Mouse (Mus musculus): ENCODE data around the gene Entr1. TPM values are rescaled to one million over a fixed set of nuclear protein-coding genes. Genes with fewer than 3 reads are reported as not detected.
A peak's percentile ranks its signal among the peaks of the same experiment; 100 is the strongest.

Gene Entr1
- polyA plus RNA-seq, 1 experiment from 2014 or later: 137 TPM

- Histone ChIP-seq H3K4me1 (replicated peaks; ENCODE audit: control insufficient read depth, insufficient read depth, low read length) (peaks cover 4% of the 10 kb centered on the region; the same call in 1 of the 2 replicates), H3K27ac (ENCODE audit: low read depth, low read length) (0 out of 2 replicates have a peak within 1 kb of the TSS, but pooled peaks have one; percentile 25), H3K4me2 (ENCODE audit: low read depth, low read length, severe bottlenecking) (peak within 1 kb of the TSS; percentile 93), H3K9ac (ENCODE audit: low read length) (peak within 1 kb of the TSS; percentile 75), H3K36me3 (ENCODE audit: control insufficient read depth, insufficient read depth, low read length) (peaks cover 12% of the 10 kb centered on the region; the same call in 1 of the 2 replicates), H3K4me3 (ENCODE audit: low read depth, low read length) (peak within 1 kb of the TSS; percentile 82), H3K27me3 (ENCODE audit: control insufficient read depth, insufficient read depth, low read length) (no peaks in the 10 kb centered on the region), H3K9me3 (ENCODE audit: control insufficient read depth, low read length) (no peaks in the 10 kb centered on the region)
- peak; percentile 96 for ATAC-seq (replicated peaks; ENCODE audit: low FRiP score)
- peak; percentile 93 for DNase-seq (ENCODE audit: low spot score)
- WGBS: under 1% methylated on average over 38 of the region's 38 CpGs
These were observed 8.9 kb downstream of the Entr1 start, which contains the start of gene Snapc4 for GRCm38 (mm10) chr2:26380131-26380771. Gene Snapc4 (minus strand): TSS chr2:26380653.

GRCm38 (mm10) chr2:26372396-26372795, 16.7 kb downstream of the Entr1 start:
- peaks cover 11% of the 10 kb centered on the region; the same call in 1 of the 2 replicates for H3K36me3 ChIP-seq (ENCODE audit: control insufficient read depth, insufficient read depth, low read length)
- 95% methylated on average over 8 of the region's 8 CpGs for WGBS
- no peaks in the 10 kb centered on the region for H3K27me3 ChIP-seq (ENCODE audit: control insufficient read depth, insufficient read depth, low read length)
- H3K4me2 ChIP-seq (ENCODE audit: low read depth, low read length, severe bottlenecking): no peak overlapping the region
- H3K4me3 ChIP-seq (ENCODE audit: low read depth, low read length): no peak overlapping the region
- DNase-seq (ENCODE audit: low spot score) (no peak), ATAC-seq (replicated peaks; ENCODE audit: low FRiP score) (no peak)
- no peaks in the 10 kb centered on the region for H3K4me1 ChIP-seq (replicated peaks; ENCODE audit: control insufficient read depth, insufficient read depth, low read length)
- no peaks in the 10 kb centered on the region for H3K9me3 ChIP-seq (ENCODE audit: control insufficient read depth, low read length)
- H3K27ac ChIP-seq (ENCODE audit: low read depth, low read length): no peak overlapping the region
- H3K9ac ChIP-seq (ENCODE audit: low read length): no peak overlapping the region

DNA sequence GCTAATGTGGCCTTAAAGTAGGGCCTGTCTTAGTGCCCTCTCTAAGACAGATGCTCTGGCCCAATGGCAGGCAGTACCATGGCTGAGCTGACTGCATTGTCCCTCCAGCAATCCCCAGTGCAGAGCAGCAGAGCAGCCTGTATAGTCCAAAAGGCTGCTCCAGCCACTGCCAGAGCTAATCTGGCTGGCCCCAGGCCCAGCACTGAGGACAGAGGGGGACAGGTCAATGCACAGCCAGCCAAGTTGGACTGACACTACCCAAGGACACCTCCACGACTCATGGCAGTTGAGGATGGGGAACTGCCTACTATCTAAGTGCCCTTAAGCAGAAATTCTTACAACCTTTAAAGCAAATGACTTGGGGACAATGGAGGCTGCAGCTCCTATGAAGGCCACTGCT, 20.5 kb downstream of the Entr1 start:
- H3K4me1 ChIP-seq (replicated peaks; ENCODE audit: control insufficient read depth, insufficient read depth, low read length): no peaks in the 10 kb centered on the region
- no peaks in the 10 kb centered on the region for H3K27me3 ChIP-seq (ENCODE audit: control insufficient read depth, insufficient read depth, low read length)
- whole genome bisulfite sequencing: 77% methylated on average over 1 of the region's 1 CpGs
- ATAC-seq (replicated peaks; ENCODE audit: low FRiP score): no peak
- no peak overlapping the region for H3K4me3 ChIP-seq (ENCODE audit: low read depth, low read length)
- H3K36me3 ChIP-seq (ENCODE audit: control insufficient read depth, insufficient read depth, low read length): peaks cover 11% of the 10 kb centered on the region
- DNase-seq (ENCODE audit: low spot score): no peak
- H3K27ac ChIP-seq (ENCODE audit: low read depth, low read length): no peak overlapping the region
- no peak overlapping the region for H3K9ac ChIP-seq (ENCODE audit: low read length)
- H3K4me2 ChIP-seq (ENCODE audit: low read depth, low read length, severe bottlenecking): no peak overlapping the region
- H3K9me3 ChIP-seq (ENCODE audit: control insufficient read depth, low read length): no peaks in the 10 kb centered on the region

DNA sequence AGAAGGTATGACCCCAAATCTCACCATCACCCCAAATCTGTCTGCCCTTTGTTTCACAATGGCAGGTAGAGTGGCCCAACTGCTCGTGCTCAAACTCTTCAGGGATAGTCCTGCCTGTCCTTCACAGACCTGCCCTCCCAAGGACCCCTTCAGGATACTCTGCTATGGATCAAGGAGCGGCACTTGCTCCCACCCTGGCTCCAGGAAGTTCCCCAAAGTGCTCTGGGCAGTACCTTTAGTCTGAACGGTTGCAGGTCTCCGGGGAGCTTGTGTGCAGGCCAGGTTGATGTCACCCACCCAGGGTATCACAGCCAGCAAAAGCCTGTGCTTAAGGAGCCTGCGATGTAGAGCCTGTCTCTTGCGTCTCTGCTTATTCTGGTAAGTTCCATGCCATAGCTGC, 21.2 kb downstream of the Entr1 start:
- Histone ChIP-seq H3K4me3 (ENCODE audit: low read depth, low read length) (no peak overlapping the region), H3K27me3 (ENCODE audit: control insufficient read depth, insufficient read depth, low read length) (no peaks in the 10 kb centered on the region), H3K9me3 (ENCODE audit: control insufficient read depth, low read length) (no peaks in the 10 kb centered on the region), H3K27ac (ENCODE audit: low read depth, low read length) (no peak overlapping the region), H3K4me2 (ENCODE audit: low read depth, low read length, severe bottlenecking) (no peak overlapping the region), H3K4me1 (replicated peaks; ENCODE audit: control insufficient read depth, insufficient read depth, low read length) (no peaks in the 10 kb centered on the region), H3K36me3 (ENCODE audit: control insufficient read depth, insufficient read depth, low read length) (peaks cover 11% of the 10 kb centered on the region), H3K9ac (ENCODE audit: low read length) (no peak overlapping the region)
- DNase-seq (ENCODE audit: low spot score) (no peak), ATAC-seq (replicated peaks; ENCODE audit: low FRiP score) (no peak)
- 93% methylated on average over 6 of the region's 6 CpGs for WGBS

DNA sequence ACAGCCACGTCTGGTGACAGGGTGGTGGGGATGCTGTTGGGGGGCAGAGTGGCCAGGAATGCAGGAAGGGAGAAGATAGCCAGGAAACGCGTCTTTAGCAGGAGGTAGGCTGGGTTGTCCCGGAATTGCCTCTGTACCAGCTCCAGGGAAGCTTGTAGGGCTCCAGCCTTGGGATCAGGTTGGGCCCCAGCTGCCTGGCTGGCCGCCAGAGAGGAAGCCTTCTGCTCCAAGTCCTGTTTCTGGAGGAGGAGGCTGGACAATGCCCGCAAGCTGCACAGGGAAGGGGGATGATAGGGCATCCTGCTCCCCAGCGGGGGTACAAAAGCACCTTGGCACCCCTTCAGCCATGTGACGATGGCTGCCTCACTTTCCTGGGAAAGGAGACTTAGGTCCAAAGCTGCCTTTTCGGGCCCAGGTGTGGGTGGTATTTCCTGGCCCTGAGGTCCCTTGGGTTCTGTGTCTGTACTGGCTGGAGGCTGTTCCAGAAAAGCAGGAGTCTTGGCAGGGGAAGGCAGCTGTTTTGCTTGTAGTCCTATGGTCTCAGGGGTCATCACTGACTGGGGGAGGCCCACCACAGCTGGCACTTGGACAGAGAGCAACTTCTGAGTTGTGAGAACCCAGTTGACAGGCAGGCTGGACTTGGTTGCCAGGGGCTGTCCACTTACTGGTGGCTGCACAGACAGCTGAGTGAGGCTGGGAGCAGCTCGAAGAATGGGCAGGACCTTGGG, 24.2 kb downstream of the Entr1 start:
- H3K27ac ChIP-seq (ENCODE audit: low read depth, low read length): no peak overlapping the region
- ATAC-seq (replicated peaks; ENCODE audit: low FRiP score) (no peak), DNase-seq (ENCODE audit: low spot score) (no peak)
- H3K9ac ChIP-seq (ENCODE audit: low read length): no peak overlapping the region
- 89% methylated on average over 10 of the region's 10 CpGs for WGBS
- H3K9me3 ChIP-seq (ENCODE audit: control insufficient read depth, low read length): no peaks in the 10 kb centered on the region
- peaks cover 7% of the 10 kb centered on the region for H3K36me3 ChIP-seq (ENCODE audit: control insufficient read depth, insufficient read depth, low read length)
- H3K4me3 ChIP-seq (ENCODE audit: low read depth, low read length): no peak overlapping the region
- no peaks in the 10 kb centered on the region for H3K27me3 ChIP-seq (ENCODE audit: control insufficient read depth, insufficient read depth, low read length)
- no peak overlapping the region for H3K4me2 ChIP-seq (ENCODE audit: low read depth, low read length, severe bottlenecking)
- no peaks in the 10 kb centered on the region for H3K4me1 ChIP-seq (replicated peaks; ENCODE audit: control insufficient read depth, insufficient read depth, low read length)

GRCm38 (mm10) chr2:26363481-26363880, 25.6 kb downstream of the Entr1 start:
- H3K9ac ChIP-seq (ENCODE audit: low read length): no peak overlapping the region
- DNase-seq (ENCODE audit: low spot score) (no peak), ATAC-seq (replicated peaks; ENCODE audit: low FRiP score) (no peak)
- H3K27ac ChIP-seq (ENCODE audit: low read depth, low read length): no peak overlapping the region
- H3K4me1 ChIP-seq (replicated peaks; ENCODE audit: control insufficient read depth, insufficient read depth, low read length): no peaks in the 10 kb centered on the region
- H3K4me3 ChIP-seq (ENCODE audit: low read depth, low read length): no peak overlapping the region
- H3K9me3 ChIP-seq (ENCODE audit: control insufficient read depth, low read length): no peaks in the 10 kb centered on the region
- H3K36me3 ChIP-seq (ENCODE audit: control insufficient read depth, insufficient read depth, low read length): peaks cover 5% of the 10 kb centered on the region
- no peak overlapping the region for H3K4me2 ChIP-seq (ENCODE audit: low read depth, low read length, severe bottlenecking)
- WGBS: 93% methylated on average over 5 of the region's 5 CpGs
- H3K27me3 ChIP-seq (ENCODE audit: control insufficient read depth, insufficient read depth, low read length): no peaks in the 10 kb centered on the region

- H3K4me3 ChIP-seq (ENCODE audit: low read depth, low read length): no peak overlapping the region
- H3K4me1 ChIP-seq (replicated peaks; ENCODE audit: control insufficient read depth, insufficient read depth, low read length): no peaks in the 10 kb centered on the region
- ATAC-seq (replicated peaks; ENCODE audit: low FRiP score): no peak
- H3K4me2 ChIP-seq (ENCODE audit: low read depth, low read length, severe bottlenecking): no peak overlapping the region
- H3K9me3 ChIP-seq (ENCODE audit: control insufficient read depth, low read length): no peaks in the 10 kb centered on the region
- no peak overlapping the region for H3K9ac ChIP-seq (ENCODE audit: low read length)
- H3K27me3 ChIP-seq (ENCODE audit: control insufficient read depth, insufficient read depth, low read length): no peaks in the 10 kb centered on the region
- H3K36me3 ChIP-seq (ENCODE audit: control insufficient read depth, insufficient read depth, low read length): peaks cover 5% of the 10 kb centered on the region
- no peak overlapping the region for H3K27ac ChIP-seq (ENCODE audit: low read depth, low read length)
- DNase-seq (ENCODE audit: low spot score): no peak
- WGBS: 85% methylated on average over 5 of the region's 5 CpGs
These were observed 26.1 kb downstream of the Entr1 start for GRCm38 (mm10) chr2:26362991-26363390.

DNA sequence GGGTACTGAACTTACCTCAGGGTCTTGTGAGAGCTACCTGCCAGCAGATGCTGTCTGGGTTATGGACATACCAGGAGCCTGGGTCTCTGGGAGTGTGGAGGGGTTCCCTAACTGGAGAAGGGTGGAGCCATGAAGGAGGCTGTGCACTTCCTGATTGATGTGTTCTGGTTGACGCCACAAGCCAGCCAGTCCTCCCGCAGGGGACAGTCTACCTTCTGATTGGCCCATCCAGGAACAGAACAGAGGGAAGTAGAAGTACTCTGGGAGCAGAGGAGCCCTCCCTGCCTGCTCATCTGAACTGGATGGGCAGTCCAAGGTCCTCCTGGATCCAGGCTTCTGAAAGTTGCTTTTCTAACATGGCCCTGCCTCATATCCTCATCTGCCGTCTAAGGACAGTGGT, 28.3 kb downstream of the Entr1 start, which contains the start of gene Card9:
Gene Card9, minus strand, starts transcription at position 147 of the 400 bp plus-strand sequence.
- Histone ChIP-seq H3K4me2 (ENCODE audit: low read depth, low read length, severe bottlenecking) (no peak within 1 kb of the TSS; the same call in 1 of the 2 replicates), H3K27ac (ENCODE audit: low read depth, low read length) (no peak within 1 kb of the TSS), H3K36me3 (ENCODE audit: control insufficient read depth, insufficient read depth, low read length) (no peaks in the 10 kb centered on the region; the same call in 1 of the 2 replicates), H3K4me1 (replicated peaks; ENCODE audit: control insufficient read depth, insufficient read depth, low read length) (no peaks in the 10 kb centered on the region), H3K9me3 (ENCODE audit: control insufficient read depth, low read length) (no peaks in the 10 kb centered on the region), H3K27me3 (ENCODE audit: control insufficient read depth, insufficient read depth, low read length) (no peaks in the 10 kb centered on the region), H3K4me3 (ENCODE audit: low read depth, low read length) (no peak within 1 kb of the TSS), H3K9ac (ENCODE audit: low read length) (no peak within 1 kb of the TSS)
- no peak for DNase-seq (ENCODE audit: low spot score)
- 53% methylated on average over 3 of the region's 3 CpGs for WGBS
- ATAC-seq (replicated peaks; ENCODE audit: low FRiP score): no peak

Measured in forebrain, embryonic 11.5 days (tissue).